Mouse (Mus musculus): ENCODE data around the gene Vps37b. TPM values are rescaled to one million over a fixed set of nuclear protein-coding genes. Genes with fewer than 3 reads are reported as not detected.

Gene Vps37b
- total RNA-seq, 1 experiment from 2014 or later = 33.2 TPM

GRCm38 (mm10) chr5:124049249-124050045 lies 17.4 kb upstream of the Vps37b start:
- ATAC-seq (ENCODE audit: extremely low read depth, insufficient number of reproducible peaks, low FRiP score, poor library complexity, severe bottlenecking) = no peak

GRCm38 (mm10) chr5:124046741-124047401 lies 14.8 kb upstream of the Vps37b start:
- ATAC-seq (ENCODE audit: extremely low read depth, insufficient number of reproducible peaks, low FRiP score, poor library complexity, severe bottlenecking) = peak; percentile 65

- no peak for ATAC-seq (ENCODE audit: extremely low read depth, insufficient number of reproducible peaks, low FRiP score, poor library complexity, severe bottlenecking)
These were observed 13.5 kb upstream of the Vps37b start for GRCm38 (mm10) chr5:124045453-124046010.

GRCm38 (mm10) chr5:124043999-124044398 lies 11.9 kb upstream of the Vps37b start:
- no peak for ATAC-seq (ENCODE audit: extremely low read depth, insufficient number of reproducible peaks, low FRiP score, poor library complexity, severe bottlenecking)

- no peak for ATAC-seq (ENCODE audit: extremely low read depth, insufficient number of reproducible peaks, low FRiP score, poor library complexity, severe bottlenecking)
These were observed 11.3 kb upstream of the Vps37b start for GRCm38 (mm10) chr5:124043212-124043978.

GRCm38 (mm10) chr5:124041097-124041496 lies 9.0 kb upstream of the Vps37b start:
- ATAC-seq (ENCODE audit: extremely low read depth, insufficient number of reproducible peaks, low FRiP score, poor library complexity, severe bottlenecking) = no peak

GRCm38 (mm10) chr5:124039602-124040001 lies 7.5 kb upstream of the Vps37b start:
- ATAC-seq (ENCODE audit: extremely low read depth, insufficient number of reproducible peaks, low FRiP score, poor library complexity, severe bottlenecking) = no peak

- ATAC-seq (ENCODE audit: extremely low read depth, insufficient number of reproducible peaks, low FRiP score, poor library complexity, severe bottlenecking) = no peak
These were observed 4.8 kb upstream of the Vps37b start for GRCm38 (mm10) chr5:124036836-124037235.

- ATAC-seq (ENCODE audit: extremely low read depth, insufficient number of reproducible peaks, low FRiP score, poor library complexity, severe bottlenecking) = no peak
These were observed 4.3 kb upstream of the Vps37b start for GRCm38 (mm10) chr5:124036341-124036740.

GRCm38 (mm10) chr5:124035806-124036205 lies 3.7 kb upstream of the Vps37b start:
- peak; percentile 63 for ATAC-seq (ENCODE audit: extremely low read depth, insufficient number of reproducible peaks, low FRiP score, poor library complexity, severe bottlenecking)

GRCm38 (mm10) chr5:124035406-124035805 lies 3.3 kb upstream of the Vps37b start:
- no peak for ATAC-seq (ENCODE audit: extremely low read depth, insufficient number of reproducible peaks, low FRiP score, poor library complexity, severe bottlenecking)

- peak; percentile 28; the same call in 1 of the 2 replicates for ATAC-seq (ENCODE audit: extremely low read depth, insufficient number of reproducible peaks, low FRiP score, poor library complexity, severe bottlenecking)
These were observed 2.4 kb upstream of the Vps37b start for GRCm38 (mm10) chr5:124034471-124034870.

GRCm38 (mm10) chr5:124031068-124031955 lies 758 bp downstream of the Vps37b start:
- no peak for ATAC-seq (ENCODE audit: extremely low read depth, insufficient number of reproducible peaks, low FRiP score, poor library complexity, severe bottlenecking)

GRCm38 (mm10) chr5:124030386-124031067 lies 1.5 kb downstream of the Vps37b start:
- no peak for ATAC-seq (ENCODE audit: extremely low read depth, insufficient number of reproducible peaks, low FRiP score, poor library complexity, severe bottlenecking)

- ATAC-seq (ENCODE audit: extremely low read depth, insufficient number of reproducible peaks, low FRiP score, poor library complexity, severe bottlenecking) = no peak
These were observed 2.6 kb downstream of the Vps37b start for GRCm38 (mm10) chr5:124029220-124030035.

- no peak for ATAC-seq (ENCODE audit: extremely low read depth, insufficient number of reproducible peaks, low FRiP score, poor library complexity, severe bottlenecking)
These were observed 3.4 kb downstream of the Vps37b start for GRCm38 (mm10) chr5:124028680-124029079.
